Mouse (Mus musculus): ENCODE measurements around the gene Lyrm7.
"Not testable (repeated sequence)": the region's sequence is repeated elsewhere in the genome, so short reads cannot be mapped to it uniquely, and the experiment has no call there.

Gene Lyrm7

DNA sequence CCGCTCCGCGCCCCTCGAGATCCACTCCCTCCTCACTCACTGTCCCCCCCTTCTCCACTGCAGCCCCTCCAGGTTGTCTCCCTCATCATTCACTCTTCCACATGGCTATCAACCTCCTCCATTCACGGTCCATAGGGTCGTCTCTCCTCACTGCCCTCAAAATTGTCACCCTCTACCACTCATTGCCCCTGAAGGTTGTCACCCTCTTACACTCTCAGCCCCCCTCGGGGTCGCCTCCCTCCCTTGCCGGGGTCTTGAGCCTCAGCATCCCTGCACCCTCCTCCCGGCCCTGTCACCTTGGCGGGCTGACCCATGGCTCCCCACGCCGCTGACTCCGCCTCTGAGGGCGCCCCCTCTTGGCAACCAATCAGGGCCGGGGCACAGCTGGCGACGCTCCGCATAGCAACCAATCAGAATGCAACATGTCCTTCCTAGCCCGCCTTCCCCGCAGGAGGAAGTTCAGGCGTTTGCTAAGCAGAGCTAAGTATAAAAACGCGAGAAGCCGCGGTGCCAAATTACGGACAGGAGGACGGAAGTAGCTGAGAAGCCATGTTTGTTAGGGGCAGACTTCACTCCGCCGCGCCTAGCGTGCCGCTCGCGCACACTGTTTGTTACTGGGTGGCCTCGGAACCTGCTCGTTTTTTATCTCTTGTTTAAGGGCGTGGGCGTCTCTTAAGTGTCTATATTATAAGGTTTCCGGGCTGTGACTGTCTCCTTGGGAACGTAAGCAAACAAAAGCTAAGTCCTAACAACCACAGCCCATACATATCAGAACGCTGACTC is at the start of gene Lyrm7:
Lyrm7 (minus strand) TSS at position 661 of the 783 bp plus-strand sequence.
- DNase-seq, result peak; percentile 99

DNA sequence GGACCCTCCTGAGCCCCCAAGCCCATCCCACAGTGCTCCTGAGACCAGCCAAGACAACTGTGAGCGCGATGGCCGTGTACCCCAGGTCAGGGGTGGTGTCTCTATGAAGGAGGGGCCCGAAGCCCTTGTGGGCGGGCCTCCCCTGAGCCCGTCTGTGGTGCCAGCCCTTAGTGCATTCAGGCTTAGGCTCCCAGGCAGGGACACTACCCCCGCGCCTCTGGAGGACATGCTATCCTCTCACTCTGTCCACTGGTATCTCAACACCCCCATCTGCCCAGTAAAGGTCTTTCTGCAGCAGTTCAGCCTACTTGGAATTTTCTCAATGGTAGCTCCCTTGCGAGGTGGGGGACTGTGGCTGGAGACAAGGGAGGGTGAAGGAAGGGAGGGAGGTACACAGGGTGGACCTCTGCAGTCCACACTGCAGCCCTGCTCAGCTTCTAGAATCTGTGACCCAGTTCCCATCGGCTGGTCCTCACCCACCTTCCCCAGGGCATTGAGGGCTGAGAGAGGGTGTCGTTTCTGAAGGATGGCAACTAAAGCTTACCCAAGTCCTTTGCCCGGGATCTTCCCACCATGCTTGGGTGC is 49.5 kb upstream of the Lyrm7 start:
- DNase-seq, result no peak

DNA sequence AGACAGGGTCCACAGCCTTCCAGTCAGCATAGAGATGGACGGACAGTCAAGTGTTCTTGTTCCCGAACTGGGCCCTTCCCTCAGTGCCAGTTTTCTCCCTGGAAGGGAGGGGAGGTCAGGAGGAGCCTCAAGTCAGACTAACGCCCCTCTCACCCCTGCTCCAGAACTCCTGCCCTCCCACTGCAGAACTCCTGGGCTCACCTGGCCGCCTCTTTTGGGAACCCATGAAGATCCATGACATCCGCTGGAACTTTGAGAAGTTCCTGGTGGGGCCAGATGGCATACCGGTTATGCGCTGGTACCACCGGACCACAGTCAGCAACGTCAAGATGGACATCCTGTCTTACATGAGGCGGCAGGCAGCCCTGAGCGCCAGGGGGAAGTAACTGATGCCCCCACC is 48.6 kb upstream of the Lyrm7 start:
- no peak for DNase-seq

DNA sequence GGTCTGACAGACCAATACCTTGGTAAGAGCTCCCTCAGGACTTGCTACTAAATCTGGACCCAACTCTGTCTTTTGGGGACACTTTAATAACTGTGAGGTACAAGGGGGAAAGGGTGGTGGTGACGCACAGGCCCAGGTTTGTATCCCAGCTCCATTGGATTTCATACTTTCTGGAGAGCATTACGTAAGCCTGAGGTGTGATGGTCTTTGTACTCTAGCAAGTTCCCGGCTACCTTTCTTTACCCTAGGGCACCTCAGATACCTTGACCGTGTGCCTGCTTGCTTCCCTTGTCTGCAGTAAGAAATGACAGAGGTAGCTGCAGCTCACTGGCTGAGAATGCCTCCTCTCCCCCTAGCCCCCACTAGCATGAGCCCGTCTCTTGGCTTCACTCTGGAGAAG is 46.5 kb upstream of the Lyrm7 start:
- no peak for DNase-seq

DNA sequence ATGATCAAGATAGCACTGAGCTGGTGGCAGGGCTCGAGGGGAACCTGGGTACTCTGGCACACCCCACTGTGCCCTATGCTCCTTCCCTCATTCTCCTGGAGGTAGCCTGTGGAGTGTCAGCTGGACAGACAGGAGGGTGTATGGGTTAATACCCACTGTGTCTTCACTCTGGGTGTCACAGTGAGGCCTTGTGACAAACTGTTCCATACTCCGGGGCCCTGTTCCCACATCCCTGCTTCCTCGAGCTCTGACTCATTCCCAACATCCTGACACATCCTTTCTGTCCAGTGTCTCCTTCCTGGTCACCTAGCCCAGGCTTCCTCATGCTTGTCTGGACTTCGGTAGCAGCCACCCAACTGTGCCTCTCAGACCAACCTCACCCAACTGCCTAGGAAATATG is 45.8 kb upstream of the Lyrm7 start:
- DNase-seq, result no peak

DNA sequence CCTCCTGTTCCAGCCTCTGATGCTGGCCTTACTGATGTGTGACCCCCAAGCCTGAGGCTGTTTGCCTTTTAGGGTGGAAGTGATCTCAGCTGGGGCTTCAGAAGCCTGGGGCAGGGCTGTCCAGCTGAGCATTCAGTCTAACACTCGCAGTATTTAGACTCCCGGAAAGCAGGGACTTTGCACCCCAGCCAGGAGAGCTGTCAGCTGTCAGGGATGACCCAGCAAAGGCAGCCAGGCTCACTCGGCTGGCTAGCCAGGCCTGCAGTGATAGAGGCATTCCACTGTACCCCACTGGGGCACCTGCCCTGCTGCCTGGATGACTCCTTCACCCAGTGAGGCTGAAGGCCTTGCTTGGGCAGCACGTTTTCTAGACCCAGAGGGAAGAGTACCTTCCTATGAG is 45.2 kb upstream of the Lyrm7 start:
- DNase-seq, result no peak

DNA sequence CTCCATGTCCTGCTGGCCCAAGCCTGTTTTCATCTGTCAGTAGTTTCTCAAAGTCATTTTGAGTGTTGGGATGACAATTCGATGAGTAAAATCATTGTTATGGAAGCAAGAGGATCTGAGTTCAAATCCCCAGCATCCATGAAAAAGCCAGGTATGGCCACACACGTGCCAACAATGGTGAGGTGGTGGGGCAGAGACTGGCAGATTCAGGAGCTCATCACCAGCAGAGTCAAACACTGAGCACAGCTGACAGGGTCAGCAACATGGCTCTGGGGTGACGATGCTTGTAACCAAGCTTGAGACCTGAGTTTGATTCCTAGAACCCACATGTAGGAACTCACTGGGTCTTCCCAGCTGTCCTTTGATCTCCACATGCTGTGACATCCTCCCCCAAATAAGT is 44.4 kb upstream of the Lyrm7 start:
- no peak for DNase-seq

DNA sequence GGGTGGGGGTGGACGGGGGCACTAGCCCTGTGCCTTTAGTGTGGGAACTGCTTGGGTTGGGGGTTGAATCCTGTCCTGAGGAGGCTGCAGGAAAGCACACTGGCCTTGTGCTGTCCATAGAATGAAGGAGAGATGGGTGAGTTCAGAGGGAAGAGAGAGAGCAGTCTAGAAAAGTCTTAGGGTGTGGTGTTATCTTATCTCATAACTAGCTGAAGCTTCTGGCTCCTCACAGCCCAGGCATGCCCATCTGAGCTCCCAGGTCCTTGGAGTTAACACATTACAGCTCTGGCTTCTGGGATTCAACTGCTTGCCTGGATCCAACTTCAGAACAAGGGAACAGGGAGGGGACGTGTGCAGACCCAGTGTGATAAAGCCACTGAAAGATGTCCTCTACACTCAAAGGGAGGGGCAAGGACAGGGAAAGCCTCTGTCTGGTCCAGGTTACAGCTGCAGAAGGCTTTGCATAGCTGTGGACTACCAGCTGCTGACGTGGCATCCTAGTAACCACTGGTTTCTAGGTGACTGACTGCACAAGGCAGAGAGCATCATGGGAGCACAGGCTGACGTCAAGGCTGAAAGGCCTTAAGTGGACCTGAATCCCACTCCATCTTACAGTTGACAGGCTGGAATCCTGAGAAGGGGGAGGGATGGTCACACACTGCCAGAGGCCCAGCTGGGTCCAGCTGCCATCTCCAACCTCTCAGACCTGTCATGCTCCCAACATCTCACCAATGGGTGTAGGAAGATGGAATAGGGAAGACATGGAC is 43.4 kb upstream of the Lyrm7 start:
- peak; percentile 58 for DNase-seq

DNA sequence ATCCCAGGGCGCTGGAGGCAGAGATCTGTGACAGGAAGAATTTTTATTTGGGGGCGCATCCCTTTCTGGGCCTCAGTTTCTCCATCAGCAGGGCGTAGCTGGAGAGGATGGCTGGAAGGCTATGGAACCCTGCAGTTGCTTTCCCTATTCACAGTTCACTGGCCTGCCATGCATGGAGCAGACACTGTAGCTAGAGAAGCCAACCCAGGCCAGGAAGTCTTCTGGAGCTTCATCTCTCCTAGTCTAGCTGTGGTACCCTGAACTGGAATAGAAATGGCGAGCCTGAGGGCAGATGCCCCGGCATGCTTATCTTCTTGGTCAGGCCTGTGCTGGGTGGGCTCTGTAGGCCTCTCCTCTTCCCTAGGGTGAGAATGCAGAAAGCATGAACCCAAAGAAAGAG is 42.6 kb upstream of the Lyrm7 start:
- no peak for DNase-seq

DNA sequence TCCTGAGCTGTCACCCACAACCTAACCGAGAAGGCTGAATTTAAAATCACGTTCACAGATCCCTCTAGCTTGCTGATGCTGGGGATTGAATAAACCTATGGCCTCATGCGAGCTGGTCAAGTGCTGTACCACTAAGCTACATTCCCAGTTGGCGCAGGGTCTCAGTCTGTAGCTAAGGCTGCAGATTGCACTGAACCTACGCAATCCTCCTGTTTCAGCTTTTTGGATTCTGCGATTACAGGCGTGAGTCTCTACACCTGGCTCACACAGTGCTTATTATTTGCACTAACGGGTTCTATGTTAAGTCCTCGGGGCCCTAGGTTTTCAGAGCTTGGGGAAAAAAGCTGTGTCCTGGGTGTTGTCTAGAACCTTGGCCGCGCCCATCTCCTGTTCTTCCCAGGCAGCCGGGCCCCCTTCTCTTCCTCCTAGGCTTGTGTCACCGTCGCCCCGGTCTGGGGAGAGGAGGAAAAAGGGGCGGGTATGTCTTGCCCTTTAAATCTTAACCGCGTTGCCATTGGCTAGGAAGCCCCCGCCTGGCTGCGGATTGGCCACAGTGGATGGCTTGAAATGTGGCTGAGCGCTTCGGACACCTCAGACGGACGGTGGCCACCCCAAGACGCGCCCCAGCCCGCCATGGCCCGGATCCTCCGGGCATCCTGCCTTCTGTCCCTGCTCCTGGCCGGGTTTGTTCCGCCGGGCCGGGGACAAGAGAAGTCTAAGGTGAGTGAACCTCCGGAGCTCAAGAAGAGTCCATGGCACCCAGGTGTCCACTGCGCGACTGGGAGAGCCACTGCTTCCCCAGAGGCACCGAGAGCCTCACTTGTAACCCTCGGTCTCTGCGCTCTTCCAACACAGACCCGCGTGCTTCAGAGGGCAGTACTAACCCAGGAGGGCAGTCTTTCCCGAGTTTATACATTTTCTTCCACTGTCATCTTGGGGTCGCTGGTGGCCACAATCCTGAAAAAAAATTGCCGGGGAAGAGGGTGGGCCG is 41.9 kb upstream of the Lyrm7 start, which contains the start of gene Gpx3:
Gpx3 (plus strand) TSS at position 121 of the 991 bp plus-strand sequence.
- peak; percentile 86 for DNase-seq

DNA sequence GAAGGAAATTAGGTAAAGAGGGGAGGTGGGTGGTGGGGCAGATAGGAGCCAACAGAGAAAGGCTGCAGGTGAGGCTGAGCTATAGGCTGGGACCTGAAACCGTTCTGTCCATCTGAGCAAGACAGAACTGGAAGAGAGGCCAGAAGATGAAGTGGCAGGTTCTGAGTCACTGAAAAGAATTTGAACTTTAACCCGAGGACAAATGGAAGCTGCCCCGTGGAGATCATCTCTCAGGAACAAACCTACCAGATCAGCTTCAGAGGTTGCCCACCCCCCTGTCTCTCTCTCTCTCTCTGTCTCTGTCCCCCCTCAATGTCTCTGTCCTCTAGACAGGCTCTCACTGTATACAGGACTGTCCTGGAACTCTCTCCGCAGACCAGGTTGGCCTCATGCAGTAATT is 38.9 kb upstream of the Lyrm7 start:
- DNase-seq, result no peak

DNA sequence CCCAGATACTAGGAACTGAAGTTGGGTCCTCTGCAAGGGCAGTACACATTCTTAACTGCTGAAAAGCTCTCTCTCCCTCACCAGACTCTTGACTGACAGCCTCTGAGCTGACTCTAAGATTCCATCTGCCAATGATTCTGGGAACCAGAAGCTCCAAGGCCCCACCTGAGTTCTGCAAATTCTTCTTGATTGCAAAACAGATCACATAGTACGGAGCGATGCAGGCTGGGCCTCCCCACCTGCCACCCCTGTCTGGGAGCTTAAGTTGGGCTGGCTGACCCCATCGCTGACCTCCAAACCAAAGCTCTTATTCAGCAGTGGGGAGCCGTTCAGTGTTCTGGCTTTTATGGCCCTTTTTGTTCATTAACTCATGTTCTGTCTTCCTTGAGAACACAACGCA is 36.8 kb upstream of the Lyrm7 start:
- no peak for DNase-seq

DNA sequence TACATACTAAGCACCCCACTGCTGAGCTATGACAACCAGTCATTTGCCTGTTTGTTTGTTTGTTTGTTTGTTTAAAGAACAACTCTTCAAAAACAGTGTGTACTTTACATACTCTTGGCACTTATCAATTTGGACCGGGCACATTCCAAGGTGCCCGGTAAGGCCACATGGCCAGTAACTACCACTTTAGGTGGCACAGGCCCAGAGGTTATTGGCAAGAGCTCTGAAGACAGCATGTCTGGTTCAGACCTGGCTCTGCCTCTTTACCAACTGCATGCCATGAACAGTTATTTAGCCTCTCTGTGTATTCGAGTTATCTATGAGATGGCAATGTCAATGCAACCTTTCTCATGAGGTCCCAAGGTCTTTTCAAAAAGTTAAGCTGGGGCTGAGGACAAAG is 35.9 kb upstream of the Lyrm7 start:
- DNase-seq, result not testable (repeated sequence)

DNA sequence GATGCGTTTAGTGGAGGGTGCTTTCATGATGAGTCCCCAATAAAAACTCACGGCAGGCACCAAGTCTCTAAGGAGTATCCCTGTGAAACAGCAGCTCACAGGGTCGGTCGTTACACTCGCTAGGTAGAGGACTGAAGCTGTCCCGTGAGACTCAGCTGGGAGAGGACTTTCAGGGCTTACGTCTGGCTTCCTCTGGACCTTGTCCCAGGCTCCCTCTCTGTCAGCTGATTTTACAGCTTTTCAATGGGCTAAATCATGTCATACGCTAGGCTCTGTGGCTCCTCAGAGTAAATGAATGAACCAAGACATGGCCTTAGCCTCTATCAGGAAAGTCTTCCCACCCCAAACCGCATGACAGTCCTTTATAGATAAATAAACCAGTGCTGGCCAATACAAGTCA is 33.9 kb upstream of the Lyrm7 start:
- DNase-seq, result no peak

DNA sequence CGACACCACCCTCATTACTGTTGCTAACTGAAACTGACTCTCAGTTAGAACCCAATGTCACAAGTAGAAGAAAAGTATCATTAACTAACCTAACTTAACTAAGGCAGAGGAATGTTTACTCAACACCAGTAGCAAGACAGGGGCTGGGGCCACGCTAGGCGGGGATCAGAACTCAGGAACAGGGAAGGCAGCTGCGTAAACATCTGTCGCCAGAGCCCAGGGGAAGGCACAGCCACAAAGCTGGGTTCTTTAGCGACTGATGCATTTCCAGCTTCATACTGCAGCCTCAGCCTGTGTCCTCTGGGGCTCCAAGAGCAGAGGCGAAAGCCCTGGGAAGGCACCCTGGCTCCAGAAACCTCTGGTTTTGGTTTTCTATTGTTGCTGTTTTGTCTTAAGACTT is 31.4 kb upstream of the Lyrm7 start:
- no peak for DNase-seq

DNA sequence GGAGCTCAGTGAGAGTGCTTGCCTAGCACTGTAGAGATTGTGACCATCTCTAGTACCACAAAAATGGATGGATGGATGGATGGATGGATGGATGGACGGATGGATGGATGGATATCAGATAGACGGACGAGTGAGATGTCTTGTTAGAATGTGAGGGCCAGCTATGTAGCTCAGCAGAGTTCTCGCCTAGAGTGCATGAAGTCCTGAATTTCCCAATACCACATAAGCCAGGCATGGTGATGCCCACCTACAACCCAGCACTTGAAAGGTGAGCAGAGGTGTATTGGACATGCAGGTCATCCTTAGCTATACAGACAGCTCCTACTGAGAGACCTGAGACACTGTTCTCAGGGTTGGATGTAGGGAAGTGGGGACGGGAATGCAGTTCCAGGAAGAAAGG is 30.6 kb upstream of the Lyrm7 start:
- no peak for DNase-seq

DNA sequence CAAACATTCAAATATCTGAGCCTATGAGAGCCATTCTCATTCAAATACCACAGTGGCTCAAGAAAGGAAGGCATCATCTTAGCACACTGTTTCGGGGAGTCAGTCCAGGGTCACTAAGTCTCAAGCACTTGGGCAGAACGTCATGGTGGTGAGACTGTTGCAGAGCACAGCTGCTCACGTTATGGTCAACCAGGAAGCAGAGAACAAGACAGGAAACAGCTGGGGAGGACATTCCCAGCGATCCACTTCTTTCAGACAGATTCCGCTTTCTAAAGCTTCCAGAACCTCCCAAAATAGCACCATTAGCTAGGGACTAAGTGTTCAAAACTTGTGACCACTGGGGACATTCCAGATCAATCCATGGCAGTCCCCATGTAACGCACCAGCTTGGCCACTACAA is 27.2 kb upstream of the Lyrm7 start:
- no peak for DNase-seq

DNA sequence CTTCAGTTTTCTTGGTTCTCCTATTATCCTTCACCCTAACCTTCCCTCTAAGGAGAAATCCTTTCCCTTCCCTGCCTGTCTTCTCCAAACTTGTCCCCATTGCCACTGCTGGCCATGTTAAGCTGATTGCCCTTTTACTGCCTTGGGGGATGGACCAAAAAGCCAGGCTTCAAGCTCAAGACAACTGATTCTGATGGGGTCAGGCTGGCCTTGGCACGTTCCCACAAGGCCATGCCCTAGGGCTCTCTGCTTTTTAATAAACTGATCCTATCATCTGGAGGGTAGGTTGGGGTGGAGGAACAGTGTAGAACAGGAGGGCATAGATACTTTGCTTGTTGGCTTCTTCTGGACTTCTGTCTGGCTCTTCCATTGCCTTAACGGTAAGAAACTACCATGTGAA is 24.7 kb upstream of the Lyrm7 start:
- no peak for DNase-seq

DNA sequence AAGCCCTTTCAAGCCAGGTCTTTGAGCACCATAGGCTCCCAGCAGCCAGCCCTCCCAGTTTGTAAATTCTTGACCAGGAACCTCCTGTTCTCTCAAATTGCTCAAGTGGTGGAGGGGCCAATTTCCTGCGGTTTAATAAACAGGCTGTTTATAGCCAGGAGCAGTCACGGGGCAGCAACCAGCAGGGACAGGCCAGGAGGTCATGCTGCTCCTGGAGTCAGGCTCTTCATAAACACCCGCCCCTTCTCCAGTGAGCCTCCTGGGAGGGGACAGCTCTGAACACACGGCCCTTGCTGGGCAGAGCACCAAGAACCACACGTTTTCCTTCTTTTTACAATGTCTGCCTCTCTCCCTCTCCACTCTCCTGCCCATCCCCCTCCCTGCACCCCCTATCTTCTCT is 24.2 kb upstream of the Lyrm7 start:
- DNase-seq, result no peak

DNA sequence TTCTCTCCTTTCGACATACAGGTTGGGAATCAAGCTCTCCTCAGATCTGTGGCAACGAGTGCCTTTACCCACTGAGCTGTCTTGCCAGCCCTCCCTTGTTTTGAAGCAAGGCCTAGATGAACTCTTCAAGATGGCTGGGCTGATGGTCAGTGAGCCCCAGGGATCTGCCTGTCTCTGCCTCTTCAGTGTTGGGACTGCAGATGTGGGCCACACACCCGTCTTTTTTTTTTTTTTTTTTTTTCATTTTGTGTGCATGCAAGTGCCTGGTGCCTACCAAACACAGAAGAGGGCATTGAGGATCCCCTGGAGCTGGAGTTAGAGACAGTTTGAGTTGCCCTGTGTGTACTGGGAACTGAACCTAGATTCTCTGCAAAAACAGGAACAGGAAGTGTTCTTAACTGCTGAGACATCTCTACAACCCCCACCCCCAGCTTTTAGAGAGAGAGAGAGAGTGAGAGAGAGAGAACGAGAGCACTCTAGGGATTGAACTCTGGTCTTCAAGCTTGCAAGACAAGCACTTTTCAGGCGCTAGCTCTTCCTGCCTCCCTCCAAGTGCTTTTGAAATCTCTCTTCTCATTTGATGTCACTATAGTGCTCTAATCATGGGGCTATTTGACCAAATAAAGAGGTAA is 23.6 kb upstream of the Lyrm7 start:
- no peak for DNase-seq

DNA sequence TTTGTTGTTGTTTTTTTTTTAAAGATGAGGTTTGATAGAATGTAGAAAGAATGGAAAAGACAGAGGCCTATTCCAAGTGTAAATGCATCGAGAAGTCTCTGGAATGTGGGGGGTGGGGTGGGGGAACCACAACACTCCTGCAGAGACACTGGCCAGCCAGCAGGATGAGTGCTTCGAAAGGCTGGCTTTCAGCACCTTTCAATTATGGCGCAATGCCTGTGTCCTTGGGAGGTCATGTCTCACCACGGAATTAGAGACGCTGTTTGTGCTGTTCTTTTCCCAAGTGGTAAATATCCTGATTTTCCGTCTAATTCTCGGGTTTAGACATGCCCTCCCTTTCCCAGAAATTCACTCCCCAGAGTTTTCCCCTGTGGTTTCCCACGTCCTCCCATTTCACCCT is 22.0 kb upstream of the Lyrm7 start:
- no peak for DNase-seq

DNA sequence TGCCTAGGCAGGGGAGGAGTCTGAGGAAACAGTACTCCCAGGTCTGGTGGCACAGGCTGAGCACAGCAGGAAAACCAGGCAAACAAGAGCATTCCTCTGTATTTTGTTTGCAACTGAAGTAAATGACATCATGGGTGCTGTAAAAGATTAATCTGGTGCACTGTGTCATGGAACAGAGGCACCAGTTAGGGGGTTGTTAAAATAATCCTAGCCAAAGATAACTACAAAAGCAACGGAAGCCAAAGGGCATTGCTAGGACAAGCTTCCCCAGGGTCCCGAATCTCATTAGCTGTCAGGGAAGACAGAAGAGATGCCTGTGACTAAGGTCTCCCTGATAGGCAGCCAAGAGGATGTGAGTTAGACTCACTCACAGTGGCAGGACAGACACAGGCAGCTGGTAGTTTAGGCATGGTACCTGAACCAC is 20.3 kb upstream of the Lyrm7 start:
- no peak for DNase-seq

Data from retina, postnatal 1 day (tissue).